Mouse (Mus musculus) testis, adult 2 months (tissue): Measurements from ENCODE around the gene 2300002M23Rik.

Source experiments
- CTCF ChIP-seq: fragments of 200-500 bp; IDR thresholded peaks from 2 replicates; pipeline ENCODE4 v1.5.1; 2012; ENCODE audit warnings: low read depth, mild to moderate bottlenecking, inconsistent platforms, low read length, moderate library complexity; ENCODE audit not compliant: control insufficient read depth, insufficient read depth, insufficient replicate concordance
- POLR2A ChIP-seq: fragments of 200-500 bp; IDR thresholded peaks from 2 replicates; pipeline ENCODE4 v1.6.1; 2012; ENCODE audit warnings: low read depth, mild to moderate bottlenecking, inconsistent platforms, low read length, moderate library complexity; ENCODE audit not compliant: control insufficient read depth

DNA sequence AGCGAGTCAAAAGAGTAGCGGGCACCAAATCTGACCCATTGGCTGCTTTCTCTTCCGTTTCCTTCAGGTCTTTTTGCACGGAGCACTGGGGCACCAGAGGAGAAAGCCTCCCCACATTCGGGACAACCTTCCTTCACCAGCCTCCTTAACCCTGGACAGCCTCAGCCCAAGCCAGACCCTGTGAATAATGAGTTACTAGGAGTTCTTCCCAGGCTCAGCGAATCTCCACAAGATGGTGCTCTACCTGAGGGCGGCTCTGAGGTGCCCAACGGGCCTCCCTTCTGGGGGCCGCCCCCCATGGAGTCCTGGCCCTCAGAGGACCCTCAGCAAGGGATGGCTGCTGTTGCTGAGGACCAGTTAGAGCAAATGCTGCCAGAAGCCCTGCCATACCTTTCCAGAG lies 517 bp downstream of the 2300002M23Rik start:
- TF ChIP-seq CTCF (no peak), POLR2A (no peak)
